Mouse (Mus musculus) G1E (cell line): ENCODE data around the gene Oaz3. TPM values are rescaled to one million over a fixed set of nuclear protein-coding genes. Genes with fewer than 3 reads are reported as not detected.

Experiments used
- ATAC-seq: 2 replicates; pipeline ENCODE4 v1.8.0; 2016; ENCODE audit warnings: mild to moderate bottlenecking; ENCODE audit not compliant: insufficient number of reproducible peaks, poor library complexity, low FRiP score, severe bottlenecking; ENCODE audit errors: extremely low read depth
- DNase-seq: peaks from one replicate; pipeline ENCODE4 v3.0.0; 2012; ENCODE audit warnings: low spot score
- H3K27me3 ChIP-seq: 2 replicates; pipeline ENCODE4 v1.6.1; 2012; ENCODE audit warnings: mild to moderate bottlenecking, low read length, inconsistent platforms; ENCODE audit not compliant: insufficient read depth
- H3K36me3 ChIP-seq: replicated peaks from 2 replicates; pipeline ENCODE3; 2012; ENCODE audit warnings: mild to moderate bottlenecking, inconsistent platforms
- H3K4me1 ChIP-seq: 2 replicates; pipeline ENCODE4 v1.6.1; 2012; ENCODE audit warnings: low read depth, low read length, inconsistent platforms, mixed read lengths; ENCODE audit not compliant: insufficient read depth
- H3K4me3 ChIP-seq: 2 replicates; pipeline ENCODE4 v1.5.1; 2012; ENCODE audit warnings: low read depth, mild to moderate bottlenecking, inconsistent platforms, low read length, moderate library complexity, mixed read lengths
- H3K9me3 ChIP-seq: replicated peaks from 2 replicates; pipeline ENCODE4 v1.6.1; 2012; ENCODE audit warnings: inconsistent platforms
- CTCF ChIP-seq: IDR thresholded peaks from 2 replicates; pipeline ENCODE4 v1.5.1; 2012; ENCODE audit warnings: low read depth, low read length, inconsistent platforms, mixed read lengths
- GATA1 ChIP-seq: IDR thresholded peaks from 2 replicates; pipeline ENCODE4 v1.6.1; 2012; ENCODE audit warnings: borderline replicate concordance, low read length, inconsistent platforms, mixed read lengths
- GATA2 ChIP-seq: IDR thresholded peaks from 2 replicates; pipeline ENCODE4 v1.6.1; 2012; ENCODE audit warnings: low read depth, low read length, inconsistent platforms, borderline replicate concordance
- POLR2AphosphoS5 ChIP-seq: IDR thresholded peaks from 2 replicates; pipeline ENCODE4 v1.6.1; 2012; ENCODE audit warnings: low read depth, low read length, inconsistent platforms; ENCODE audit not compliant: insufficient replicate concordance
- TAL1 ChIP-seq: conservative IDR thresholded peaks from 2 replicates; pipeline ENCODE4 v1.6.1; 2012; ENCODE audit warnings: low read depth, low read length, inconsistent platforms, mixed read lengths
- polyA plus RNA-seq: library from polyadenylated mRNA; stranded (reverse); fragments of >175 nt; gene quantifications from 2 replicates; pipeline ENCODE4 v1.2.3, GENCODE M21; 2012
- total RNA-seq, 2 experiments: library from RNA; stranded (forward) in 1 of 2; stranded (reverse) in 1 of 2; fragments of 200-1000 nt in 1 of 2; fragments of >200 nt in 1 of 2; fragmentation: Nextera tagmentation in 1 of 2; gene quantifications; 2 replicates each; pipeline ENCODE4 v1.2.3; 2014 to 2017

The Oaz3 gene
- total and polyA plus RNA-seq, 3 experiments: 0.49 TPM; not detected in 2

DNA sequence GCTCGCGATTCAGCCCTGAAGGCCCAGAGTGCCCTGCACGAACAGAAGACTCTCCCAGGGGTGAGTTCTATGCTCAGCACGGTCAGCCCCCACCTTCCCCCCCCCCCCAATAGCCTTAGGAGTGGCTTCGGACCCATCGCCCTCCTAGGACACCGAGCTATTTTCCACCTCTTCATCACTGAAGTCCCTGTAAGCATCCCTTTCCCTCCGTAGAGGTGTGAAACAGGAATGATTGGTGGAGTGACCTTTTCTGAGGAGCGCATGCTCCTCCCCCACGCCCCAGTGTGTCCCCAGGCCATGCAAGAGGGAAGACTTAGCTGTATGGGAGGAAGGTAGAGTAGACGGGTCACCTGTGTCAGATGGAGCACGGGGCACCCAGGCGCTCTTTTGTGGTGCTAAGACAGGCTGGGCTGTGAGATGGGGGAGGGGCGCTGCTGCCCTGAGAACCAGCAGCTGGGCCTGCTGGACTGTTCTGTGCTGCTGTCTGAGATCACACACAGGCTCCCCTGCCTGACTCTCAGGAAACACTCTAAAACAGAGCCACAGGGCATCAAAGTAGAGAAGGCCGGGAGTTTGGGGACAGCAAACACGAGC, 36.7 kb upstream of the Oaz3 start, which contains the start of gene Riiad1:
Gene Riiad1, minus strand, starts transcription at position 51 of the 594 bp plus-strand sequence.
- Histone ChIP-seq H3K27me3 (peaks cover 22% of the 10 kb centered on the region), H3K9me3 (no peaks in the 10 kb centered on the region), H3K36me3 (no peaks in the 10 kb centered on the region), H3K4me3 (no peak within 1 kb of the TSS), H3K4me1 (peaks cover 9% of the 10 kb centered on the region; the same call in 1 of the 2 replicates)
- ATAC-seq (no peak), DNase-seq (no peak)
- TF ChIP-seq CTCF (no peak), POLR2AphosphoS5 (no peak), GATA2 (no peak), TAL1 (no peak), GATA1 (no peak)

DNA sequence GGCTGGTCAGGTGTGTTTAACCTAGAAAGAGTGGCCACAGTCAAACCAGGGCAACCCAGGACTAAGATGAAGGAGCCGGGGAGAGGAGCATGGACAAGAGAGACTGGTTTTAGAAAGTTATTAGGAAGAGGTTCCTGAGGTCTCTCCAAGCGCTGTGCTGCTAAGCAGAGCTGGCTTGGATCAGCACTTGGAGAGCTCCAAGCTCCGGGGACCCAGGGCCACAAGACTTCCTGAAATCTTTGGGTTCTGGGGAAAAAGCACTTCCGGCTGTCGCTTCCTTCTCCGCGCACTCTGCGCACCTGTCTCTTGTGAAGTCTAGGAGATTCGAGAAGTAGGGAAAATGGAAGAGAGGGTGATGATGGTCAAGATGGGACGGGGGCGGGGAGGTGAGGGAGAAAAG, 35.8 kb upstream of the Oaz3 start:
- Histone ChIP-seq H3K4me3 (no peak overlapping the region), H3K36me3 (no peaks in the 10 kb centered on the region), H3K27me3 (peaks cover 22% of the 10 kb centered on the region), H3K9me3 (no peaks in the 10 kb centered on the region), H3K4me1 (peaks cover 9% of the 10 kb centered on the region; the same call in 1 of the 2 replicates)
- no peak for DNase-seq
- TF ChIP-seq POLR2AphosphoS5 (no peak), GATA1 (no peak), TAL1 (no peak), CTCF (no peak), GATA2 (no peak)
- ATAC-seq: no peak

DNA sequence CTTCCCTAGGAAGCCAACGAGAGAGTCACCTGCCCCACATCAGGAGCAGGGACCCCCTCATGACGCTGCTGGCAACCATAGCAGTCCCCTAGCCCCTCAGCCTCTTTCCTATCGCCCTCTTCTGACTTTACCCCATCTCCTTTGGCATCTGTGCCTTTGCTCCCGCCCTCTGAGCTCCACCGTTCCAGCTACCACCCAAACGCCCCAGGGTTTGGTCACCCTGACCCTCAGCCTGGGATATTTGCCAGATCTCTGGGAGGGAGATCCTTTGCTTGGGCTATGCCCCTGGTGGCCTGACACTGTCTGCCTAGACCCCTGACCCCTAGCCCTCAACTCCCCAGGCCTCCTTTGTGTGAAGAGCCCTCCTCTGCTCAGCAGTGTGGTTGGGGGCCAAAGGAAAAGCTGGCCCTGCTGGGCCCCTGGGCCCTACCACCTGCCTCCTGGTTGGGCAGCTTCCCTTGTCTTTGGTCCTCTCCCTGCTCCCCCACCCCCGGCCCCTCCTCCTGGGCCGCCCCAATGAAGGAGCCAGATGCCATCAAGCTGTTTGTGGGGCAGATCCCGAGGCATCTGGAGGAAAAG, 35.0 kb upstream of the Oaz3 start:
- peaks cover 9% of the 10 kb centered on the region; the same call in 1 of the 2 replicates for H3K4me1 ChIP-seq
- peaks cover 24% of the 10 kb centered on the region for H3K27me3 ChIP-seq
- H3K4me3 ChIP-seq: no peak overlapping the region
- H3K9me3 ChIP-seq: no peaks in the 10 kb centered on the region
- H3K36me3 ChIP-seq: no peaks in the 10 kb centered on the region
- DNase-seq: no peak
- TF ChIP-seq GATA1 (no peak), GATA2 (no peak), TAL1 (no peak), CTCF (no peak), POLR2AphosphoS5 (no peak)
- no peak for ATAC-seq

DNA sequence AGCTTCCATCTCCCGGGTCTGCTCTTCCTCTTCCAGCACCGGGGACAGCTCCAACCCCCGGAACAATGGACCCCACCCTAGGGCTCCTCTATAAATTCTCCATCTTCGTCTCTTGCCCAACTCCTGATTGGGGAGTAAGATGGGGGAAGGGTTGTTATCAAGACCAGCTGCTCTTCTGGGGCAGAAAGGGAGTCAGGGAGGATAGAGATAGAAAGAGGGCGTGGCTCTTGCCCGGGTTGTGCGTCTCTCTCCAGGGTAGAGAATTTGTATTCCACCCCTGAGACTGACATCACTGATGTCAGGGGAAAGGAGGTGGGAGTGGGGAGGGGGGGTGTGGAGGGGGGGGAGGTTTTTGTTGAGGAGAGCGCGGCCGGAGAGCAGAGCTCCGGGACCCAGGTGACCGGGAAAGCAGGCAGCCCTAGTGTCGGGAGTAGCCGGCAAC, 34.3 kb upstream of the Oaz3 start, which contains the start of gene Celf3:
Gene Celf3, plus strand, starts transcription at position 315 of the 442 bp plus-strand sequence.
- H3K4me3 ChIP-seq: no peak within 1 kb of the TSS
- peak; percentile 44 for DNase-seq
- H3K9me3 ChIP-seq: no peaks in the 10 kb centered on the region
- TF ChIP-seq POLR2AphosphoS5 (no peak), GATA2 (no peak), CTCF (no peak), GATA1 (no peak), TAL1 (no peak)
- H3K27me3 ChIP-seq: peaks cover 24% of the 10 kb centered on the region
- H3K4me1 ChIP-seq: peaks cover 9% of the 10 kb centered on the region; the same call in 1 of the 2 replicates
- no peaks in the 10 kb centered on the region for H3K36me3 ChIP-seq
- ATAC-seq: 0 out of 2 replicates have a peak, but pooled peaks have one; percentile 42

DNA sequence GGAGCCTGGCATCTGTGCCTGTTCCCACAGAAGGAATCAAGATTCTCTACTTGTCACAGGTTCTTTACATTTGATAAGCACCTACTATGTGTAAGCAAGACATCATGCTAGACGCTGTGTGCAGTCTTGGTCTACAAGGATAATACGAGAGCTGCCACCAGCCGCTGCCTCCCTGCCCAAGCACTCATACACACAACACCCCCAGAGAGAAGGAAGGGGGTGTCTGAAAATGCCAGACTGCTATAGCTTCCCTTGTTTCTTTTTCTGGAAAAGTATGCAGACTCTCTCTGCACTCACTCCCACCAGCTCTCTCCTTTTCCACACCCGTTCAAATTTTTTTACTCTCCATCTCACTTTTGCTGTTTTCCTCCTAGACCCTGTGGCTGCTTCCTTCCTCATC, 33.7 kb upstream of the Oaz3 start:
- TF ChIP-seq POLR2AphosphoS5 (no peak), GATA2 (no peak), CTCF (no peak), GATA1 (no peak), TAL1 (no peak)
- Histone ChIP-seq H3K4me3 (no peak overlapping the region), H3K9me3 (no peaks in the 10 kb centered on the region), H3K36me3 (no peaks in the 10 kb centered on the region), H3K4me1 (peaks cover 4% of the 10 kb centered on the region; the same call in 1 of the 2 replicates), H3K27me3 (peaks cover 25% of the 10 kb centered on the region)
- ATAC-seq: no peak
- DNase-seq: no peak

DNA sequence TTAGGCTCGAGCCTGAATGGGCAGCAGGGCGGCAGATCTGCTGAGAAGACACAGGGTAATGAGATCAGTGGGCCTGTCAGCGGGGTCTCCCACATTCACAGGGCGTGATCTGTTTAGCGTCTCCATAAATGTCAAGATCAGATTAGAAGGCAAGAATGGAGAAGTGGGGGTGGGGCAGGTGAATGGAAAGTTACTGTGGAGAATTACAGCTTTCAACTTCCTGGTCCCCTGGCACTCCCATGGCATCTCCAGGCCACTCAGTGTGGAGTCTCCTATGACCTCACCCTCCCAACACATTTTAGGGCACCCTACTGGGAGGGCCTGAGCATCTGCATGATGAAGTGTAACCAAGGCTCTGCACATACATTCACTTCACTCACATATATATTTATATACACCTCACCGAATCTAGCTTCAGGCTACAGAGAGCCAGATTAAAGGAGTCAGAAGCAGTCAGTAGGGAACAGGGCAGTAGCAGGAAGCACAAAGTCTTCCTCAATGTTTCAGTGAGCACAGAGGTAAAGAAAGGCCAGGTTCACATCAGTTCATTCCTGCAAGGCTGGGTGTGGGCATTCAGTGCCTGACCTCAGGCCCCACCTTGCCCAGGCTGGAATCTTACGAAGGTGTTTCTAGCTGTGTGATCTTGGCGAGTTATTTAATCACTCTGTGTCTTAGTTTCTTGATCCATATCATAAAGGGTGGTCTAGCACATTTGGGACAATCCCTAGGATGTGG, 32.8 kb upstream of the Oaz3 start:
- no peak for TF ChIP-seq GATA2
- TF ChIP-seq TAL1: no peak
- no peak for TF ChIP-seq POLR2AphosphoS5
- TF ChIP-seq CTCF: no peak
- TF ChIP-seq GATA1: no peak

More for the DNA sequence above, 32.8 kb upstream of the Oaz3 start:
- Histone ChIP-seq H3K4me1 (no peaks in the 10 kb centered on the region), H3K27me3 (peaks cover 26% of the 10 kb centered on the region), H3K4me3 (no peak overlapping the region), H3K9me3 (no peaks in the 10 kb centered on the region), H3K36me3 (no peaks in the 10 kb centered on the region)
- ATAC-seq (no peak), DNase-seq (no peak)
